Mouse (Mus musculus) limb, embryonic 11.5 days (tissue): ENCODE measurements around the gene Trappc13. TPM values are rescaled to one million over a fixed set of nuclear protein-coding genes. Genes with fewer than 3 reads are reported as not detected.
A peak's percentile ranks its signal among the peaks of the same experiment; 100 is the strongest.

Source experiments
- ATAC-seq: fragments of 200-750 bp; cut with Nextera tagmentation; 2 replicates; pipeline ENCODE4 v1.8.0; 2017; ENCODE audit warnings: low read depth; ENCODE audit not compliant: insufficient number of reproducible peaks, low FRiP score, low TSS enrichment
- DNase-seq: peaks from one replicate; pipeline ENCODE4 v3.0.0-alpha.2; 2015; ENCODE audit warnings: low spot score
- H3K27ac ChIP-seq: fragments of 300-500 bp; sonication (generic); replicated peaks from 2 replicates; pipeline ENCODE4 v1.5.1; 2014; ENCODE audit warnings: low read depth, mild to moderate bottlenecking, low read length
- H3K27me3 ChIP-seq: fragments of 300-500 bp; sonication (generic); 2 replicates; pipeline ENCODE4 v1.6.1; 2014; ENCODE audit warnings: mild to moderate bottlenecking, low read length, mixed read lengths; ENCODE audit not compliant: control insufficient read depth, insufficient read depth
- H3K36me3 ChIP-seq: fragments of 300-500 bp; sonication (generic); 2 replicates; pipeline ENCODE4 v1.6.1; 2014; ENCODE audit warnings: mild to moderate bottlenecking, low read length, moderate library complexity, mixed read lengths; ENCODE audit not compliant: control insufficient read depth, insufficient read depth
- H3K4me1 ChIP-seq: fragments of 300-500 bp; sonication (generic); 2 replicates; pipeline ENCODE4 v1.6.1; 2014; ENCODE audit warnings: low read length, mixed read lengths; ENCODE audit not compliant: control insufficient read depth, insufficient read depth
- H3K4me2 ChIP-seq: fragments of 300-500 bp; sonication (generic); 2 replicates; pipeline ENCODE4 v1.6.1; 2014; ENCODE audit warnings: low read depth, mild to moderate bottlenecking, moderate library complexity; ENCODE audit not compliant: severe bottlenecking
- H3K4me3 ChIP-seq: fragments of 300-500 bp; sonication (generic); 2 replicates; pipeline ENCODE4 v1.5.1; 2014; ENCODE audit warnings: low read depth, low read length
- H3K9ac ChIP-seq: fragments of 300-500 bp; sonication (generic); 2 replicates; pipeline ENCODE4 v1.6.1; 2014; ENCODE audit warnings: mild to moderate bottlenecking, low read length
- H3K9me3 ChIP-seq: fragments of 300-500 bp; sonication (generic); 2 replicates; pipeline ENCODE4 v1.6.1; 2016; ENCODE audit warnings: low read length; ENCODE audit not compliant: control insufficient read depth
- WGBS: fragments of 180-500 bp; shearing (Covaris S2); extraction: QIAGEN DNeasy Blood & Tissue Kit; methylation state at CpG from one replicate; pipeline ENCODE4 v1.1.7; 2014; 5-methylcytosine and 5-hydroxymethylcytosine counted together
- polyA plus RNA-seq: library from polyadenylated mRNA; unstranded; fragments of >200 nt; fragmentation: Nextera tagmentation; extraction: Ambion mirVana; gene quantifications from 2 replicates; pipeline ENCODE4 v1.2.1, GENCODE M21; 2014

Gene Trappc13
- polyA plus RNA-seq, 1 experiment from 2014 or later, result 63.6 TPM

DNA sequence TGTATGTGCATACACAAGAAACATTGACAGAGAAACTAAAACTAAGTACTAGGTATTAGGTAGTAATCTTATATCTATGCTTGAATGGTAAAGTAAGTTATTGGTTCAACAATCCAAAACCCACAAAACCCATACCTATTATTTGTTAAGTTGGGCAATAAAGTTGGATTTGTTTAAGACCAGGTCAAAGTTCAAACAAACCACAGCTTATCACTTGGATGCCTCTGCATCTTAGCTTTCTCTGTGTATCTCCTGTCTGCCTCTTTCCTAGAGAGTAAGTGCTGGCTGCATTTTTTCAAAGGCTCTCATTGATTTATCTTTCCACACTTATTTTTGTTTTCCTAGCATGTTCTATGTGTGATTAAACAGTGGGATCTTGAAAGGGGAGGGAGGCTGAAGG, 5.8 kb downstream of the Trappc13 start:
- H3K4me1 ChIP-seq, result peaks cover 2% of the 10 kb centered on the region; the same call in 1 of the 2 replicates
- no peak for ATAC-seq

GRCm38 (mm10) chr13:104171711-104172110, 6.6 kb downstream of the Trappc13 start:
- H3K9me3 ChIP-seq, result no peaks in the 10 kb centered on the region
- DNase-seq (no peak), ATAC-seq (no peak)
- H3K36me3 ChIP-seq, result peaks cover 3% of the 10 kb centered on the region; the same call in 1 of the 2 replicates
- no peaks in the 10 kb centered on the region for H3K4me1 ChIP-seq
- 93% methylated on average over 5 of the region's 5 CpGs for WGBS
- no peak overlapping the region for H3K9ac ChIP-seq
- H3K27me3 ChIP-seq, result no peaks in the 10 kb centered on the region
- no peak overlapping the region for H3K27ac ChIP-seq
- H3K4me3 ChIP-seq, result no peak overlapping the region
- no peak overlapping the region for H3K4me2 ChIP-seq

More for the DNA sequence above, 5.8 kb downstream of the Trappc13 start:
- peaks cover 3% of the 10 kb centered on the region; the same call in 1 of the 2 replicates for H3K36me3 ChIP-seq
- no peak overlapping the region for H3K27ac ChIP-seq
- no peak overlapping the region for H3K9ac ChIP-seq
- DNase-seq, result no peak
- no peaks in the 10 kb centered on the region for H3K9me3 ChIP-seq
- no peaks in the 10 kb centered on the region for H3K27me3 ChIP-seq
- H3K4me2 ChIP-seq, result no peak overlapping the region
- H3K4me3 ChIP-seq, result no peak overlapping the region

GRCm38 (mm10) chr13:104155686-104156085, 22.6 kb downstream of the Trappc13 start:
- H3K4me1 ChIP-seq, result no peaks in the 10 kb centered on the region
- no peaks in the 10 kb centered on the region for H3K9me3 ChIP-seq
- H3K4me2 ChIP-seq, result no peak overlapping the region
- H3K36me3 ChIP-seq, result peaks cover 2% of the 10 kb centered on the region; the same call in 1 of the 2 replicates
- DNase-seq (no peak), ATAC-seq (no peak)
- H3K27me3 ChIP-seq, result no peaks in the 10 kb centered on the region
- no peak overlapping the region for H3K9ac ChIP-seq
- no peak overlapping the region for H3K4me3 ChIP-seq
- WGBS, result 86% methylated on average over 1 of the region's 1 CpGs
- no peak overlapping the region for H3K27ac ChIP-seq

DNA sequence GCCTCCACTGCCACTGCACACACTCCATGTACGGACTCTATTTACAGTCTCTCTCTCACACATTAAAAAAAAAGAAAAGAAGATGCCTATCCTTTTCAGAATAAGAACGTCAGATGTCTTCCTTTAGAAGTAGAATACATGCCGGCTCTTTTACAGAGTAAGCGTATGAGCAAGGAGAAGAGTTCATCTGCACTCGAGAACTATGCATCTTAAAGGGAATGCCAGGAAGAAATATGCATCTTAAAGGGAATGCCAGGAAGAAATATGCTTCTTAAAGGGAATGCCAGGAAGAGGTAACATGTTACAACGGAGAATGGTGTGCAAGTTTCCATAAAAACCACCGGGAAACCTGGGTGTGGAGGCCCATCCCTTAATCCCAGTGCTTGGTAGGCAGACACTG, 23.2 kb downstream of the Trappc13 start:
- Histone ChIP-seq H3K9me3 (no peaks in the 10 kb centered on the region), H3K4me1 (no peaks in the 10 kb centered on the region), H3K4me3 (no peak overlapping the region), H3K9ac (no peak overlapping the region), H3K27me3 (no peaks in the 10 kb centered on the region), H3K36me3 (no peaks in the 10 kb centered on the region; the same call in 1 of the 2 replicates), H3K4me2 (no peak overlapping the region), H3K27ac (no peak overlapping the region)
- DNase-seq (no peak), ATAC-seq (no peak)
- 91% methylated on average over 7 of the region's 7 CpGs for WGBS

GRCm38 (mm10) chr13:104154180-104154579, 24.1 kb downstream of the Trappc13 start:
- no peak overlapping the region for H3K4me3 ChIP-seq
- no peak overlapping the region for H3K27ac ChIP-seq
- WGBS, result 94% methylated on average over 5 of the region's 5 CpGs
- DNase-seq (no peak), ATAC-seq (no peak)
- H3K9ac ChIP-seq, result no peak overlapping the region
- no peaks in the 10 kb centered on the region for H3K9me3 ChIP-seq
- no peak overlapping the region for H3K4me2 ChIP-seq
- no peaks in the 10 kb centered on the region for H3K27me3 ChIP-seq
- H3K36me3 ChIP-seq, result no peaks in the 10 kb centered on the region; the same call in 1 of the 2 replicates
- H3K4me1 ChIP-seq, result no peaks in the 10 kb centered on the region

- H3K27me3 ChIP-seq, result no peaks in the 10 kb centered on the region
- no peak overlapping the region for H3K9ac ChIP-seq
- ATAC-seq, result no peak
- no peak overlapping the region for H3K4me2 ChIP-seq
- no peak overlapping the region for H3K27ac ChIP-seq
- WGBS, result 95% methylated on average over 3 of the region's 3 CpGs
- no peak overlapping the region for H3K4me3 ChIP-seq
- H3K4me1 ChIP-seq, result no peaks in the 10 kb centered on the region
- no peaks in the 10 kb centered on the region for H3K9me3 ChIP-seq
- H3K36me3 ChIP-seq, result peaks cover 10% of the 10 kb centered on the region
- no peak for DNase-seq
Measured at GRCm38 (mm10) chr13:104145646-104146045, 32.6 kb downstream of the Trappc13 start.

- no peak overlapping the region for H3K27ac ChIP-seq
- no peaks in the 10 kb centered on the region for H3K4me1 ChIP-seq
- H3K4me3 ChIP-seq, result no peak overlapping the region
- peaks cover 10% of the 10 kb centered on the region for H3K36me3 ChIP-seq
- H3K9ac ChIP-seq, result no peak overlapping the region
- no peak for DNase-seq
- no peak for ATAC-seq
- H3K27me3 ChIP-seq, result no peaks in the 10 kb centered on the region
- no peaks in the 10 kb centered on the region for H3K9me3 ChIP-seq
- H3K4me2 ChIP-seq, result no peak overlapping the region
- WGBS, result 89% methylated on average over 9 of the region's 9 CpGs
Measured at GRCm38 (mm10) chr13:104144871-104145270, 33.4 kb downstream of the Trappc13 start.

- H3K27ac ChIP-seq, result no peak overlapping the region
- H3K36me3 ChIP-seq, result peaks cover 2% of the 10 kb centered on the region
- DNase-seq, result peak; percentile 85
- no peak for ATAC-seq
- 46% methylated on average over 13 of the region's 13 CpGs for WGBS
- no peak overlapping the region for H3K4me3 ChIP-seq
- H3K9ac ChIP-seq, result no peak overlapping the region
- H3K4me2 ChIP-seq, result no peak overlapping the region
- no peaks in the 10 kb centered on the region for H3K4me1 ChIP-seq
- H3K9me3 ChIP-seq, result no peaks in the 10 kb centered on the region
- H3K27me3 ChIP-seq, result no peaks in the 10 kb centered on the region
Measured at GRCm38 (mm10) chr13:104139369-104140209, 38.7 kb downstream of the Trappc13 start.
